Mouse (Mus musculus): ENCODE measurements around the gene Adarb2.

DNA sequence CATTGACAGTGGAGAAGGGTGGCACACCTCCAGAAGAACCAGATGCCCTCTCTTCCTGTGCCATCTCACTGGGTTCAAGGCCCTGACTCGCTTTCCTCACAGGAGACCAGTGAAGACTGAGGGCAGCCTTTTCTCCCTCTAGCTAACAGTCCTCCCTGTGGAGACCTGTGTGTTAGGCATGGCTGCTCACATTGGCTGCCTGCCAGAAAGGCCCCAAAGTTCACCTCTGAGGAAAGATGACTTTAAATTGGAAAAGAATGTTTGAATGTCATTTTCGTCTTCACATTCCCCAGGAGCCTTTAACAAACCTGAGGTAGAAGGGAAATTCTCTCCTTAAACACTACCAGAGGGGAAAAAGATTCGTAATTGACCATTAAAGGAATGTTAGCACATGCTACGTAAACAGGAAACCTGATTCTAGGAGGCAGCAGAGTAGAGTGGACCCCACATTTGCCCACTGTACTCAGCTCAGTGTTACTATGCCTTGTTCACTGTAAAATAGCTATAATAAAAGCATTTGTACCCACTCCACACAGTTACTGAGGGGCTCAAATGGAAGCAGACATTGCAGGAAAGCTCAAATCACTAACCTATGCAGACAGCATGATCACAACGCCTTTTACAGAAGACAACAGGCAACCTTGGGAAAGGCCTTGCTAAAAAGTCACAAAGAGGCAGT lies 285.2 kb downstream of the Adarb2 start:
- no peak for TF ChIP-seq CTCF (IDR thresholded peaks at IDR 0.05; ENCODE audit: insufficient read depth, low read length)
- TF ChIP-seq POLR2A (IDR thresholded peaks at IDR 0.05; ENCODE audit: borderline replicate concordance, extremely low read depth, low read depth, low read length): no peak
